Mouse (Mus musculus) layer of hippocampus, adult 2 months (tissue): ENCODE results near the gene Zfp867. TPM values are rescaled to one million over a fixed set of nuclear protein-coding genes. Genes with fewer than 3 reads are reported as not detected.

Experiments used
- DNase-seq, 2 experiments: peaks; one replicate each; pipeline ENCODE4 v3.0.0; 2022; ENCODE audit warnings: low spot score in 2 of 2
- H3K27ac ChIP-seq: fragments of 200-600 bp; 2 replicates; pipeline ENCODE4 v1.8.1; 2022
- H3K4me3 ChIP-seq: fragments of 200-600 bp; 2 replicates; pipeline ENCODE4 v1.8.1; 2022; ENCODE audit warnings: mild to moderate bottlenecking
- CTCF ChIP-seq: fragments of 200-600 bp; conservative IDR thresholded peaks from 2 replicates; pipeline ENCODE4 v1.8.1; 2022; ENCODE audit warnings: antibody characterized with exemption, mild to moderate bottlenecking, moderate library complexity
- total RNA-seq, 2 experiments: library from RNA; stranded (reverse); gene quantifications; 2 replicates each; pipeline ENCODE4 v1.2.3; 2021

Gene Zfp867
- total RNA-seq, 2 experiments from 2014 or later = 4.9 to 5.1 TPM

DNA sequence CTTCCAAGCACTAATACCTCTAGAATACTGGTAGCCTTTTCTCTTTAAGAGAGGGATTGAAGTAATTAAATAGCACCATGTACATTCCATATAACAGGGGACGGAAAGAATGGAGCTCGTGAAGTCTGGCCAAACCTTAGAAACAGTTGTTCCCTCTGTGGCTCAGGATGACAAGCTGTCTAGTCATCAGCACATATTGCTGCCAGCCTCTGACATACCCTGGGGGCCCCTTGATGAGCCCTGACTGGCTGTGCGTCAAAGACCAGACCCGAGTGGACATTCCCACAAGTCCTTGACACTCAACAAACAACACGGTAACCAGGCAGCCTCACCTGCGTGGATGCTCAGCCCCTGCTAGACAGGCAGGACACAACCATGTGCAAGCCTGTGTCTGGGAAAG, 60.2 kb downstream of the Zfp867 start:
- no peak for TF ChIP-seq CTCF
- H3K4me3 ChIP-seq = no peak overlapping the region
- no peak for DNase-seq
- peak overlapping the region; percentile 43; the same call in 1 of the 2 replicates for H3K27ac ChIP-seq

Other genes starting within 250 kb of the Zfp867 start
- gene Arf1, start 244.2 kb downstream of the Zfp867 start, total RNA-seq = 100 to 1,000 TPM; 498 to 523 TPM
- under 1 TPM in 1 of 2 experiments, not detected in 1; 0.13 TPM for gene Wnt3a, start 181.7 kb downstream of the Zfp867 start, total RNA-seq
- gene Wnt9a, start 165.5 kb downstream of the Zfp867 start, total RNA-seq = 1 to 10 TPM; 3.8 TPM
- gene Prss38, start 96.8 kb downstream of the Zfp867 start, total RNA-seq = not detected
- gene Jmjd4, start 22.4 kb downstream of the Zfp867 start, total RNA-seq = 10 to 100 TPM; 27.0 to 28.0 TPM
- gene Snap47, start 21.3 kb downstream of the Zfp867 start, total RNA-seq = 100 to 1,000 TPM; 341 to 356 TPM
- gene Zkscan17, start 54.3 kb upstream of the Zfp867 start, total RNA-seq = 1 to 10 TPM; 8.5 to 8.7 TPM
- gene Nlrp3, start 69.1 kb upstream of the Zfp867 start, total RNA-seq = 1 to 10 TPM in 1 of 2 experiments, under 1 TPM in 1; 0.59 to 1.1 TPM
- gene Olfr222, start 103.8 kb upstream of the Zfp867 start, total RNA-seq = not detected
- gene Olfr223, start 120.8 kb upstream of the Zfp867 start, total RNA-seq = not detected
- gene Mprip, start 188.8 kb upstream of the Zfp867 start, total RNA-seq = 100 to 1,000 TPM; 288 to 302 TPM